Mouse (Mus musculus) E14TG2a.4 (cell line): ENCODE results near the gene Clgn.

Source experiments
- CTCF ChIP-seq: conservative IDR thresholded peaks from 2 replicates; pipeline ENCODE4 v1.5.1; 2014; ENCODE audit warnings: low read length
- NANOG ChIP-seq: IDR thresholded peaks from 2 replicates; pipeline ENCODE4 v1.6.1; 2014; ENCODE audit warnings: borderline replicate concordance, low read length, mixed read lengths
- POU5F1 ChIP-seq: IDR thresholded peaks from 2 replicates; pipeline ENCODE4 v1.6.1; 2014; ENCODE audit warnings: low read length, borderline replicate concordance

GRCm38 (mm10) chr8:83442243-83443051 lies 52.8 kb downstream of the Clgn start:
- TF ChIP-seq CTCF = no peak
- no peak for TF ChIP-seq POU5F1
- no peak for TF ChIP-seq NANOG
